Mouse (Mus musculus) cerebellum, adult 9-10 months (tissue): ENCODE measurements at regions not wholly inside any gene's neighbourhood (a gene's known extent, or its start where the extent isn't known, plus 50 kb on each side); places are given as distances from the start of the nearest gene placed in this dataset.

Experiments used
- DNase-seq: peaks from one replicate; pipeline ENCODE4 v3.0.0; 2022

GRCm38 (mm10) chr5:118316310-118317017, 71.4 kb downstream of the 2410131K14Rik start:
- no peak for DNase-seq

GRCm38 (mm10) chr5:118318073-118318472, 73.0 kb downstream of the 2410131K14Rik start:
- no peak for DNase-seq

- DNase-seq, result no peak
These were observed 73.9 kb downstream of the 2410131K14Rik start for GRCm38 (mm10) chr5:118318883-118319282.

DNA sequence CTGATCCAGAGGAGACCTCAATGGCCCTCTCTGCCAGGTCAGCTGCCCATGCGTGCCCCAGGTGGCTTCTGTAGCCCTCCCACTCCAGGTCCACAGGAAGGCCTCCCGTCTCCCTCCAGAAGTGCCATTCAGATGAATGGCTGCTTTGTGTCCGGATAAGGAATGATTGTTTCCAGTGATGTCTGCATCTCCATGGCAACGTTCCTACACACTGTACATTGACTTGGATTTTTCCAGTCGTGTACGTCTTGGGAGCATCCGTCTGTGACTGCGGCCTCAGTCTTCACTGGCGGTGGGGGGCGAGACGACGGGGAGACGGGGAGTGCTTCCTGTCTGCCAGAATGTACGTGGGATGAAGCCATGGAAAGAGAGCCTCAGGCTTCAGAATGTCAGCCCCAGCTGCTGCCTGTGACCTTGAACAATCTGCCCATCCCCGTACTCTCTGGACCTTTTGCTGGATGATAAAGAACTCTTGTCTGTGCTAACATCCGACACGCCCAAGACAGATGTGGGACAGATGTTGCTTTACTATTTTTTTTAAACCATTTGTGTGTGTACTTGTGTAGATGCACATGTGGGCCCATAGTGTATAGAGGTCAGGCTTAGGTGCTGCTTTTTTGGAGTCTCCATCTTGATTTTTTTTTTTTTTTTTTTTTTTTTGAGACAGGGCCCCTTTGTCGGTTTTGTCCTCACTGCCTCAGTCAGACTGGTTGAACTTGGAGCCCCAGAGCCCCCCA, 76.9 kb downstream of the 2410131K14Rik start:
- no peak for DNase-seq

GRCm38 (mm10) chr5:118323151-118323550, 78.1 kb downstream of the 2410131K14Rik start:
- DNase-seq, result no peak

GRCm38 (mm10) chr5:118326837-118327541, 82.0 kb downstream of the 2410131K14Rik start:
- peak; percentile 53 for DNase-seq

DNA sequence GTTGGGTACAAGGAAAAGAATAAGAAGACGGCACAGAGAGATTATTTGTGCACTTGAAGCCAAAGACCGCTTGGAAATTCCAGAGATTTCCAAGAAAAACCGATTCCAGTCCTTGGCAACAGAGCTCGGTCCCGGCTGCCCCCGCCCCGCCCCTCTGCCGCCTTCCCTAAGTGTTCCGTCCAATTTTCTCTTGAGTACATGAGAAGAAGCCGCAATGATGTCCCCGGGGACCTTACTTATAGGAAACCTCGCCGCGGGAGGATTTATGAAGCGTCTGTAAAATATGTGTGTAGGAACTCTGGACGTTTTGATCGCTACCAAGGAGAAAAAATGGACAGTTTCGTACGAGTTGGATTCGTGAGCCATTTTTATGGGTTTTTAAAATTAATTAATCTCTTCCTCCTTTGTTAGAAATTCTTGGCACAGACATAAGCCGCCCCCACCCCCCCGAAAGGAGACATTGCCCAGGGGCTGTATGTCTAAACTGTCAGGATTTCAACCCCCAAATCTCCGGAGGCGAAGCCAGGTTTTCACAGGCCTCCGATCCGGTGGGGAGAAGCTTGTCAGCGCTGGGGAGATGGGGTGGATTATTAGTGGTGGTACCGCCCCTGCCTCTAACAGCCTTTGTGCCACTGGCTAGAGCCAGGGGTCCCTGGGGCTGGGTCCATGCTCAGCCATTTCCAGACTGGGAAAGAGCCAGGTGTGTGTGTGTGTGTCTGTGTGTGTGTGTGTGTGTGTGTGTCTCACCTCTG, 83.1 kb downstream of the 2410131K14Rik start:
- no peak for DNase-seq

DNA sequence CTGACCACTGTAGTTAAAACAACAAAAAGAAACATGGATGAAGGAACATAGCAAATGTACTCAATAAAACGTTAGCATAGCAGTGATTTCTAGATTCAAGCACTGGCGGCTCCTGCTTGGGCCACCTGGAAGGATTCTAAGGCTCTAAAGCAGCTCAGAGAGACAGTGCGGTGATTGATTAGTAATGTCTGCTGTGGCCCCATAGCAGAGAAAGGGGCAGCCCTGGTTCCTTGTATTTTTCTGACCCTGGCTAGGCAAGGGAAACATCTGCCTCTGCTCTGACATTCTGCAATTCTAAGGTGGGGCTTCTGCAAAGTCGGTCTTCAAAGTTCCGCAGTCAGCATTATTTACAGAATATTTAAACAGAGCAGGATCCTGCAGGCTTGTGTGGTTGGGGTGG, 84.1 kb downstream of the 2410131K14Rik start:
- DNase-seq, result no peak

DNA sequence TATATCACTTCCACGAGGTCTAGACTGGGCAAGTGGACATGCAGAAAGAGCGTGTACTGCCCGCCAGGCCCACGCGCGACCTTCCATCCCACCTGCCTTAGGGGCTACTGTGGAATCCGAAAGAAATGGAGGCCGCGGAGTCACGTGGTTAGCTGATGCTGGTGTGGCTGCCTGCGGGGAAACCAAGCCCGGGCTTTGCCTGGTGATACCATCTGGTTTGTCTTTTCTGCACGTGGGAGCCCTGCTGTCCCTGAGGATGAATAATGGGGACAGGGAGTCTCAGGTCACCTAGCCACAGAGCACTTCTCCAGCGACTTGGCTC, 86.2 kb downstream of the 2410131K14Rik start:
- no peak for DNase-seq

GRCm38 (mm10) chr5:118331608-118332394, 86.8 kb downstream of the 2410131K14Rik start:
- DNase-seq, result peak; percentile 73

DNA sequence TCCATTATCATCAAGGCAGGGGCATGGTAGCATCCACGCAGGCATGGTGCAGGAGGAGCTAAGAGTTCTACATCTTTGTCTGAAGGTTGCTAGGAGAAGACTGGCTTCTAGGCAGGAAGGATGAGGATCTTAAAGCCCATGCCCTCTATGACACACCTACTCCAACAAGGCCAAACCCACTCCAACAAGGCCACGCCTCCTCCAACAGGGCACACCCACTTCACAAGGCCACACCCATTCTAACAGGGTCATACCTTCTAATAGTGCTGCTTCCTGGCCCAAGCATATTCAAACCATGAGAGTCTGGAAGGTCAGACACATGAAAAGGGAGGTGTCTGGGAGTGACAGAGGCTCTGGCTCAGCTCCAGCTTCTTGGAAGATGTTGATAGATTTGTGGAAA, 89.0 kb downstream of the 2410131K14Rik start:
- no peak for DNase-seq

- DNase-seq, result no peak
These were observed 93.2 kb downstream of the 2410131K14Rik start for GRCm38 (mm10) chr5:118338186-118338585.

- DNase-seq, result no peak
These were observed 94.9 kb downstream of the 2410131K14Rik start for GRCm38 (mm10) chr5:118339676-118340661.

DNA sequence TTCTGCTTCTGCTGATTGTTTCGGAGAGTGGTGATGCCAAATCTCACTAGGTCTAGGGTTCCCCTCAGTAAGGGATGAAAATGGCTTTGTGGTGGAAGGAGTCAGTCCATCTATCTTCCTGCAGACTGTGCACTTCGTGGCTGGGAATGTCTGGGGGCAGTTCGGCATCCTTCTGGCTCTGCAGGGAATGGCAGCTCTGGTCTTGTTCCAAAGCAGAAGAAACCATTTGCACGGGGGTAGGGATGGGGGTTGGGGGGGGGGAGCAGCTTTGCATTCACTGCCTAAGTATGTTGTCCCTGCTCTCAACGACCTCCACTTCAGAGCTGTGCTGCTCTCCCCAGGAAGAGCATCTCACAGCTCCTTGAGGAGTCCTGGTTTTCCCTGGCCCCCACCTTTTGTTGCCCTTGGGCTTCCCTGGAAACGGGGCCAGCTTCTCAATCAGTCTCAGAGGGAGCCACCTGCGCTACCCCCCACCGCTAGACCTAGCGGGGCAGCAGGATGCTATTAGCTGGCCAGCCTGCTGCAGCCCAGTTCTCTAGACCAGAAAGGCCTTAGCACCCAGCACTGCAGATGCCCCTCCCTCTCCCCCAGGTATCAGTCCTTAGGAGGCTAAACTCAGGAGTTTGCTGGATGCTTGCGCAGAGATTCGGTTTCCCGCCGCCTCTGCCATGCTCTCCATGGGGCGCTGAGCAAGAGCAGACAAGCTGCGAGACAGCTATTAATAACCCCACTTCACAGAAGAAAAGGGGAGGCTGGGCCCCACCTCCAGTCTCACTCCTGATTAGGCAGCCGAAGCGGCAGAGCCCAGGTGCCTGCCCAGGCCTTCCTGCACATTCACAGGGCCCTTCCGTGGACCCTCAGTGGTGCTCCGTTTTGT, 98.7 kb downstream of the 2410131K14Rik start:
- peak; percentile 32 for DNase-seq

GRCm38 (mm10) chr5:118345226-118345625, 100.2 kb downstream of the 2410131K14Rik start:
- no peak for DNase-seq

DNA sequence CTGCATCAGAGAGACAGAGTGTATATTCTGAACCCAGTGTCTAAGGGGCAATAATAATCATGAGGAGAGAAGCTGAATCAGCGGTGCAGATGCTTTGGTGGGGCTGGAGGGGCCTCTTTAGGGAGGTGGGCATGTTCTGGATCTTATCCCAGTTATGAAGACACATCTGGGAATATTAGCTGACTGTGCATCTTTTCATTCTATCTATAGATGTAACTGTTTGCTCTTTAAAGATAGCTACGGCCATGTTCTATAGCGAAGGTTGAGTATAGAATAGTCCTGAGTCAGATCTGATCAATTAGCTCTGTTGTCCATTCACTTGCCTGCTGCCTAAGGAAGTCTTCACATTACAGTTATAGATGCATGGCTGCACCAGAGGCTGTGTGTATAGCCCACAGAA, 104.0 kb downstream of the 2410131K14Rik start:
- no peak for DNase-seq

GRCm38 (mm10) chr5:118351301-118351700, 106.3 kb downstream of the 2410131K14Rik start:
- DNase-seq, result no peak

DNA sequence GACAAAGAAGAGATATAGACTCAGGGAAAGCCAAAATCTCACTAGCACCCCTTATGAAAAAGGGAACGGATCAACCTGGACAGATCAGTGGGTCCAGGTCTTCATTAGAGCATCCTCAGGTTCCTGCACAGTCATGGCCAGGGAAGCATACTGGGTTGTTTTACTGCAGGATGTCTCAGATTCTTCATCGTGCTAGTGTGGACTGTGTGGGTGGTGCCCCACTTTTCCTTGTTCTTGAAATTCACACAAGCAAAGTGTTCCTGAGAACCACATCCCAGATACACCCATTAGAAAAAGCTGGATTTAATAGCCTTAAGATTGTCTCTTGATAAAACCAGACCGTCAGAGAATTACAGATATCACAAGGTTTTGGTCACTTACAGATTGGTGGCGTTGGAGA, 107.1 kb downstream of the 2410131K14Rik start:
- DNase-seq, result no peak

GRCm38 (mm10) chr5:118353061-118353460, 108.0 kb downstream of the 2410131K14Rik start:
- no peak for DNase-seq

DNA sequence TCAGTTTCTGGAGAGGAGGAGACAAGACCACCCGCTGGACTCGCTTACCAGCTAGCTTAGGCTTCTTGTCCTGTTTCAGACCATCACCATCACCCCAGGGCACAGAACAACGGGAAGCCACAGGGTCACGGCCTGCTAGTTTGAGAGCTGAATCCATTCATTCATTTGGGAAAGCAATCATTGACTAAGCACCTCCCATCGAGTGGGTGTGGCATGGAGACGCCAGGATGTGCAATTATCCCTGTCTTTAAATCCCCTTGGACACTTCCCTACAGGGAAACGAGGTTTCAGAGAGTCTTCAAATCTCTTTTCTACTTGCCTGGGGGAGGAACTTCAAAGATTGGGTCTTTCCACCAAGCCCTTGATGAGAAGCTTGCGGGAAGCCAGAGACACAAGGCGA, 108.7 kb downstream of the 2410131K14Rik start:
- no peak for DNase-seq
